23 mouse cellular contexts compared by ENCODE assay signal in the genomic region with DNA sequence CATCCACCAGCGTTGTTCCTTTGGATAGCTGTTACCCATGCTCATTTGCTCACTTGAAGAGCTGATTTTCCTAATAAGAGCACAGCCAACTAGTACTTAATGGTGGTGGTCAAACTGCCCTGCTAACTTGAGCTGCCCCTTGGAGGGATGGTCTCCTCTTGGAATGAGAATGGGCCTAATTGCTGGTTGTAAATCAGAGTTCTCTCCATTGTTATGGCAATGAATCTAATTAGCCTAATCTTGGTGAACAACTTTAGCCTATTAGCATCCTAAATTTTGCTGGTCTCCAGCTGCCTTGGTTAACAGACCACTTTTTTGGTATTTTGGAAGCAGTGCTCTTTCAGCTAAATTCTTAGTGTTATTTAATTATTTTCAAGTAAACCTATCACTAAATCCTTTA. TPM values are rescaled to one million over a fixed set of nuclear protein-coding genes. Genes with fewer than 3 reads are reported as not detected.
"Had no signal": no experiment of that assay in that cellular context is flagged by ENCODE, and none has a peak within 500 bp of the region (broad histone marks: within the 10 kb centered on the region; RNA-seq: fewer than 3 reads in every experiment).

No protein-coding gene starts in this region.

- H3K9me3 ChIP-seq: kidney, embryonic 15.5 days; liver, embryonic 13.5 days; midbrain, embryonic 12.5 days; midbrain, embryonic 15.5 days; neural tube, embryonic 12.5 days; neural tube, embryonic 15.5 days; stomach, embryonic 15.5 days had no signal

- ATAC-seq: midbrain, embryonic 15.5 days had no signal

- H3K9ac ChIP-seq: kidney, embryonic 15.5 days; liver, embryonic 13.5 days; midbrain, embryonic 12.5 days; midbrain, embryonic 15.5 days; neural tube, embryonic 12.5 days; neural tube, embryonic 15.5 days; stomach, embryonic 15.5 days had no signal

- H3K4me1 ChIP-seq: kidney, embryonic 15.5 days; liver, embryonic 13.5 days; midbrain, embryonic 12.5 days; midbrain, embryonic 15.5 days; neural tube, embryonic 12.5 days; neural tube, embryonic 15.5 days; stomach, embryonic 15.5 days had no signal

- H3K27ac ChIP-seq: kidney, embryonic 15.5 days; left cerebral cortex, adult 2 months; liver, embryonic 13.5 days; midbrain, embryonic 12.5 days; midbrain, embryonic 15.5 days; neural tube, embryonic 12.5 days; neural tube, embryonic 15.5 days; stomach, embryonic 15.5 days had no signal

- H3K4me3 ChIP-seq: kidney, embryonic 15.5 days; left cerebral cortex, adult 2 months; liver, embryonic 13.5 days; midbrain, embryonic 12.5 days; midbrain, embryonic 15.5 days; neural tube, embryonic 12.5 days; neural tube, embryonic 15.5 days; stomach, embryonic 15.5 days had no signal

- H3K36me3 ChIP-seq: kidney, embryonic 15.5 days; liver, embryonic 13.5 days; midbrain, embryonic 12.5 days; midbrain, embryonic 15.5 days; neural tube, embryonic 12.5 days; neural tube, embryonic 15.5 days; stomach, embryonic 15.5 days had no signal

- DNase-seq: kidney, postnatal 10 days; kidney, postnatal 36 days; layer of hippocampus, postnatal 36 days; liver, embryonic 13.5 days; lung, adult 2 months; lung, postnatal 14 days; lung, postnatal 4 days; right cerebral cortex, adult 18-20 months; right cerebral cortex, postnatal 14 days; right cerebral cortex, postnatal 4 days; spleen, adult 18-20 months; thymus, postnatal 25 days had no signal

RNA-seq across cellular contexts. Expression of a gene that starts 13.4 kb away (rescaled TPM):
- total RNA-seq: layer of hippocampus, adult 8-10 months; layer of hippocampus, postnatal 36 days; left cerebral cortex, adult 2 months; left cerebral cortex, postnatal 10 days; left cerebral cortex, postnatal 36 days; megakaryocyte progenitor cell, adult 5-6 weeks had no signal
